ENCODE assay signal across 16 mouse cellular contexts in genomic region chrX:49181136-49181535, GRCm38 (mm10).
"Had no signal": no experiment of that assay in that cellular context is flagged by ENCODE, and none has a peak within 500 bp of the region (broad histone marks: within the 10 kb centered on the region; RNA-seq: fewer than 3 reads in every experiment).

No protein-coding gene starts in this region.

- H3K27me3 ChIP-seq: limb, embryonic 13.5 days; liver, embryonic 12.5 days; megakaryocyte, embryonic 14.5 days; midbrain, embryonic 15.5 days; neural tube, embryonic 12.5 days had no signal

- H3K4me2 ChIP-seq: limb, embryonic 13.5 days; liver, embryonic 12.5 days; lung, embryonic 14.5 days; midbrain, embryonic 11.5 days; midbrain, embryonic 15.5 days; neural tube, embryonic 12.5 days had no signal

- H3K27ac ChIP-seq: limb, embryonic 13.5 days; liver, embryonic 12.5 days; macrophage; midbrain, embryonic 15.5 days; neural tube, embryonic 12.5 days had no signal

- ATAC-seq: liver, embryonic 12.5 days; midbrain, embryonic 15.5 days had no signal

- H3K4me3 ChIP-seq: limb, embryonic 13.5 days; liver, embryonic 12.5 days; megakaryocyte, embryonic 14.5 days; midbrain, embryonic 15.5 days; neural tube, embryonic 12.5 days had no signal

- H3K9ac ChIP-seq: limb, embryonic 13.5 days; liver, embryonic 12.5 days; lung, embryonic 14.5 days; midbrain, embryonic 15.5 days; neural tube, embryonic 12.5 days had no signal

- H3K36me3 ChIP-seq: limb, embryonic 13.5 days; liver, embryonic 12.5 days; midbrain, embryonic 15.5 days; neural tube, embryonic 12.5 days had no signal

- H3K4me1 ChIP-seq: limb, embryonic 13.5 days; liver, embryonic 12.5 days; megakaryocyte, embryonic 14.5 days; midbrain, embryonic 15.5 days; neural tube, embryonic 12.5 days had no signal

- H3K9me3 ChIP-seq: limb, embryonic 13.5 days; liver, embryonic 12.5 days; midbrain, embryonic 15.5 days; neural tube, embryonic 12.5 days had no signal

- DNase-seq: kidney, adult 8-10 months; kidney, postnatal 14 days; left cerebral cortex, postnatal 4 days; lung, embryonic 14.5 days; lung, postnatal 10 days; right cerebral cortex, postnatal 4 days; spleen, adult 18-20 months; thymus, adult 2 months; thymus, postnatal 36 days had no signal
